Mouse (Mus musculus) MEL (cell line): Measurements from ENCODE around the gene Il23a. TPM values are rescaled to one million over a fixed set of nuclear protein-coding genes. Genes with fewer than 3 reads are reported as not detected.

Experiments used
- DNase-seq: peaks from one replicate; pipeline ENCODE4 v3.0.0; 2011; ENCODE audit warnings: low read depth, low spot score
- H3K27ac ChIP-seq: 2 replicates; pipeline ENCODE4 v1.5.1; 2012; ENCODE audit warnings: low read depth, mild to moderate bottlenecking, control low read depth, low read length, moderate library complexity; ENCODE audit not compliant: control insufficient read depth
- H3K27me3 ChIP-seq, 2 experiments: fragments of 150-350 bp in 1 of 2; sonication (generic) in 1 of 2; 2 replicates each; pipeline ENCODE4 v1.6.1; 2012; ENCODE audit warnings: low read length in 2 of 2, mild to moderate bottlenecking in 2 of 2, improper control_type of control experiment in 1 of 2, moderate library complexity in 1 of 2; ENCODE audit not compliant: insufficient read depth in 2 of 2, control insufficient read depth in 1 of 2
- H3K36me3 ChIP-seq, 2 experiments: 2 replicates each; pipeline ENCODE4 v1.6.1; 2012 to 2014; ENCODE audit warnings: low read length in 2 of 2, improper control_type of control experiment in 1 of 2, inconsistent platforms in 1 of 2, mild to moderate bottlenecking in 1 of 2; ENCODE audit not compliant: insufficient read depth in 2 of 2, control insufficient read depth in 1 of 2
- H3K4me1 ChIP-seq, 2 experiments: fragments of 150-350 bp in 1 of 2; sonication (generic) in 1 of 2; 2 replicates each; pipeline ENCODE4 v1.6.1; 2012; ENCODE audit warnings: low read length in 2 of 2, improper control_type of control experiment in 1 of 2, mild to moderate bottlenecking in 1 of 2; ENCODE audit not compliant: insufficient read depth in 2 of 2, control insufficient read depth in 1 of 2
- H3K4me3 ChIP-seq, 2 experiments: fragments of 150-350 bp in 1 of 2; sonication (generic) in 1 of 2; 2 replicates each; pipeline ENCODE4 v1.5.1; 2012; ENCODE audit warnings: low read depth in 2 of 2, low read length in 2 of 2, mild to moderate bottlenecking in 2 of 2, moderate library complexity in 2 of 2, control low read depth in 1 of 2, improper control_type of control experiment in 1 of 2; ENCODE audit not compliant: control insufficient read depth in 1 of 2, insufficient read depth in 1 of 2
- H3K79me2 ChIP-seq: 2 replicates; pipeline ENCODE4 v1.6.1; 2012; ENCODE audit warnings: mild to moderate bottlenecking, low read length, moderate library complexity; ENCODE audit not compliant: control insufficient read depth, poor library complexity, insufficient read depth
- H3K9ac ChIP-seq: 2 replicates; pipeline ENCODE4 v1.6.1; 2012; ENCODE audit warnings: low read depth, mild to moderate bottlenecking, control low read depth, low read length, moderate library complexity; ENCODE audit not compliant: control insufficient read depth, poor library complexity, severe bottlenecking
- H3K9me3 ChIP-seq: fragments of 150-350 bp; sonication (generic); replicated peaks from 2 replicates; pipeline ENCODE4 v1.6.1; 2012; ENCODE audit warnings: mild to moderate bottlenecking, low read length, improper control_type of control experiment, moderate library complexity; ENCODE audit not compliant: insufficient read depth
- BHLHE40 ChIP-seq: IDR thresholded peaks from 2 replicates; pipeline ENCODE4 v1.6.1; 2012; ENCODE audit warnings: low read depth, mild to moderate bottlenecking, inconsistent platforms, low read length, improper control_type of control experiment, borderline replicate concordance
- CHD2 ChIP-seq: IDR thresholded peaks from 2 replicates; pipeline ENCODE4 v1.6.1; 2011; ENCODE audit warnings: low read length, improper control_type of control experiment
- CTCF ChIP-seq, 3 experiments: IDR thresholded peaks in 2 of 3; conservative IDR thresholded peaks in 1 of 3; 2 replicates each; pipeline ENCODE4 v1.5.1; 2011 to 2012; ENCODE audit warnings: low read length in 3 of 3, low read depth in 2 of 3, mild to moderate bottlenecking in 2 of 3, improper control_type of control experiment in 1 of 3, inconsistent platforms in 1 of 3, mixed read lengths in 1 of 3, moderate library complexity in 1 of 3; ENCODE audit not compliant: control insufficient read depth in 1 of 3, insufficient read depth in 1 of 3, poor library complexity in 1 of 3, severe bottlenecking in 1 of 3
- E2F4 ChIP-seq: IDR thresholded peaks from 2 replicates; pipeline ENCODE4 v1.6.1; 2011; ENCODE audit warnings: low read depth, low read length, improper control_type of control experiment, borderline replicate concordance
- ELF1 ChIP-seq: IDR thresholded peaks from 2 replicates; pipeline ENCODE4 v1.6.1; 2014; ENCODE audit warnings: low read depth, mild to moderate bottlenecking, inconsistent platforms, low read length, improper control_type of control experiment, moderate library complexity
- EP300 ChIP-seq, 2 experiments: IDR thresholded peaks; 2 replicates each; pipeline ENCODE4 v1.6.1; 2011; ENCODE audit warnings: improper control_type of control experiment in 2 of 2, low read length in 2 of 2, low read depth in 1 of 2, mild to moderate bottlenecking in 1 of 2
- ETS1 ChIP-seq: IDR thresholded peaks from 2 replicates; pipeline ENCODE4 v1.6.1; 2012; ENCODE audit warnings: low read depth, mild to moderate bottlenecking, inconsistent platforms, low read length, improper control_type of control experiment, moderate library complexity
- KAT2A ChIP-seq: conservative IDR thresholded peaks from 2 replicates; pipeline ENCODE4 v1.6.1; 2012; ENCODE audit warnings: low read depth, low read length, improper control_type of control experiment, inconsistent platforms
- MAFK ChIP-seq: IDR thresholded peaks from 2 replicates; pipeline ENCODE4 v1.6.1; 2011; ENCODE audit warnings: low read depth, mild to moderate bottlenecking, low read length, improper control_type of control experiment, borderline replicate concordance
- MAX ChIP-seq: IDR thresholded peaks from 2 replicates; pipeline ENCODE4 v1.6.1; 2011; ENCODE audit warnings: low read length, improper control_type of control experiment
- MAZ ChIP-seq: IDR thresholded peaks from 2 replicates; pipeline ENCODE4 v1.6.1; 2012; ENCODE audit warnings: low read depth, mild to moderate bottlenecking, inconsistent platforms, low read length, improper control_type of control experiment
- MEF2A ChIP-seq: IDR thresholded peaks from 2 replicates; pipeline ENCODE4 v1.6.1; 2014; ENCODE audit warnings: low read depth, mild to moderate bottlenecking, inconsistent platforms, low read length, improper control_type of control experiment; ENCODE audit not compliant: poor library complexity, insufficient replicate concordance, severe bottlenecking; ENCODE audit errors: extremely low read depth
- MXI1 ChIP-seq: IDR thresholded peaks from 2 replicates; pipeline ENCODE4 v1.6.1; 2011; ENCODE audit warnings: mild to moderate bottlenecking, low read depth, low read length, improper control_type of control experiment
- MYC ChIP-seq: IDR thresholded peaks from 2 replicates; pipeline ENCODE4 v1.6.1; 2011; ENCODE audit warnings: low read depth, mild to moderate bottlenecking, low read length, improper control_type of control experiment, moderate library complexity
- NELFE ChIP-seq: IDR thresholded peaks from 2 replicates; pipeline ENCODE4 v1.6.1; 2011; ENCODE audit warnings: low read depth, low read length, improper control_type of control experiment
- NRF1 ChIP-seq: IDR thresholded peaks from 2 replicates; pipeline ENCODE4 v1.6.1; 2014; ENCODE audit warnings: low read depth, mild to moderate bottlenecking, inconsistent platforms, low read length, improper control_type of control experiment, moderate library complexity; ENCODE audit not compliant: poor library complexity, insufficient read depth, severe bottlenecking
- POLR2A ChIP-seq, 2 experiments: IDR thresholded peaks; 2 replicates each; pipeline ENCODE4 v1.6.1; 2011 to 2012; ENCODE audit warnings: low read length in 2 of 2, mild to moderate bottlenecking in 2 of 2, control low read depth in 1 of 2, improper control_type of control experiment in 1 of 2, low read depth in 1 of 2, moderate library complexity in 1 of 2; ENCODE audit not compliant: control insufficient read depth in 1 of 2, insufficient read depth in 1 of 2, poor library complexity in 1 of 2
- POLR2AphosphoS2 ChIP-seq: IDR thresholded peaks from 2 replicates; pipeline ENCODE4 v1.6.1; 2011; ENCODE audit warnings: low read length, improper control_type of control experiment
- RAD21 ChIP-seq: IDR thresholded peaks from 2 replicates; pipeline ENCODE4 v1.6.1; 2011; ENCODE audit warnings: mild to moderate bottlenecking, low read depth, low read length, improper control_type of control experiment
- RCOR1 ChIP-seq: IDR thresholded peaks from 2 replicates; pipeline ENCODE4 v1.6.1; 2012; ENCODE audit warnings: low read depth, mild to moderate bottlenecking, inconsistent platforms, low read length, improper control_type of control experiment
- SIN3A ChIP-seq: IDR thresholded peaks from 2 replicates; pipeline ENCODE4 v1.6.1; 2012; ENCODE audit warnings: low read length, improper control_type of control experiment, inconsistent platforms
- TBP ChIP-seq: IDR thresholded peaks from 2 replicates; pipeline ENCODE4 v1.8.0; 2011; ENCODE audit warnings: low read depth, low read length, improper control_type of control experiment
- TCF12 ChIP-seq: IDR thresholded peaks from 2 replicates; pipeline ENCODE4 v1.6.1; 2014; ENCODE audit warnings: low read depth, mild to moderate bottlenecking, inconsistent platforms, low read length, improper control_type of control experiment, moderate library complexity
- UBTF ChIP-seq: IDR thresholded peaks from 2 replicates; pipeline ENCODE4 v1.6.1; 2012; ENCODE audit warnings: low read depth, mild to moderate bottlenecking, inconsistent platforms, low read length, improper control_type of control experiment, moderate library complexity, borderline replicate concordance; ENCODE audit not compliant: insufficient read depth
- USF1 ChIP-seq: IDR thresholded peaks from 2 replicates; pipeline ENCODE4 v1.6.1; 2014; ENCODE audit warnings: low read depth, mild to moderate bottlenecking, inconsistent platforms, low read length, improper control_type of control experiment, moderate library complexity
- USF2 ChIP-seq, 2 experiments: IDR thresholded peaks; 2 replicates each; pipeline ENCODE4 v1.6.1; 2011 to 2012; ENCODE audit warnings: improper control_type of control experiment in 2 of 2, low read length in 2 of 2, borderline replicate concordance in 1 of 2, inconsistent platforms in 1 of 2, low read depth in 1 of 2, mild to moderate bottlenecking in 1 of 2; ENCODE audit not compliant: insufficient read depth in 1 of 2
- ZNF384 ChIP-seq: IDR thresholded peaks from 2 replicates; pipeline ENCODE4 v1.6.1; 2012; ENCODE audit warnings: low read depth, mild to moderate bottlenecking, inconsistent platforms, low read length, improper control_type of control experiment
- polyA plus RNA-seq, 2 experiments: library from polyadenylated mRNA; stranded (reverse) in 1 of 2; unstranded in 1 of 2; fragments of >175 nt in 1 of 2; fragments of >200 nt in 1 of 2; gene quantifications; 2 replicates each; pipeline versions ENCODE4 v1.2.1 to v1.2.4; 2012; ENCODE audit warnings: low replicate concordance in 2 of 2, low read depth in 1 of 2; ENCODE audit not compliant: insufficient read length in 2 of 2, insufficient read depth in 1 of 2, missing spikeins in 1 of 2
- total RNA-seq: library from RNA; depleted of rRNA; stranded (reverse); fragments of 300-350 nt; gene quantifications from 2 replicates; pipeline ENCODE4 v1.2.3, GENCODE M21; 2012

Il23a gene
- total and polyA plus RNA-seq, 3 experiments, result 0.12 to 0.29 TPM; not detected in 1

GRCm38 (mm10) chr10:128250565-128250964 lies 48.0 kb downstream of the Il23a start:
- DNase-seq, result no peak
- Histone ChIP-seq H3K36me3 (peaks cover 0 to 5% of the 10 kb centered on the region in 2 experiments; a peak in 2 of 4 replicates), H3K9ac (no peak overlapping the region), H3K79me2 (no peaks in the 10 kb centered on the region), H3K27me3 (no peaks in the 10 kb centered on the region), H3K9me3 (no peaks in the 10 kb centered on the region), H3K4me1 (no peaks in the 10 kb centered on the region), H3K4me3 (no peak overlapping the region), H3K27ac (no peak overlapping the region)
- no peak for TF ChIP-seq ZNF384
- no peak for TF ChIP-seq CHD2
- no peak for TF ChIP-seq USF2 (IDR thresholded peaks at IDR 0.05; ENCODE audit: borderline replicate concordance in 1 of 2, insufficient read depth in 1 of 2, low read depth in 1 of 2, low read length in 2 of 2)
- TF ChIP-seq MYC, result no peak
- no peak for TF ChIP-seq TBP
- no peak for TF ChIP-seq RAD21
- TF ChIP-seq MAFK, result no peak
- TF ChIP-seq MAX, result no peak
- TF ChIP-seq MAZ, result no peak
- TF ChIP-seq TCF12, result no peak
- no peak for TF ChIP-seq ELF1
- TF ChIP-seq RCOR1, result no peak
- no peak for TF ChIP-seq ETS1
- TF ChIP-seq POLR2AphosphoS2, result no peak
- no peak for TF ChIP-seq MEF2A
- no peak for TF ChIP-seq SIN3A
- TF ChIP-seq BHLHE40, result no peak

GRCm38 (mm10) chr10:128247020-128247732 lies 51.4 kb downstream of the Il23a start:
- TF ChIP-seq ETS1, result no peak
- TF ChIP-seq MAX, result no peak
- no peak for TF ChIP-seq EP300 (IDR thresholded peaks at IDR 0.05; ENCODE audit: low read depth in 1 of 2, low read length in 2 of 2)
- no peak for TF ChIP-seq MAFK
- TF ChIP-seq SIN3A, result no peak
- TF ChIP-seq CTCF (IDR thresholded peaks at IDR 0.05 in 2 of 3, conservative IDR thresholded peaks at IDR 0.05 in 1 of 3; ENCODE audit: control insufficient read depth in 1 of 3, insufficient read depth in 1 of 3, low read depth in 2 of 3, low read length in 3 of 3, poor library complexity in 1 of 3, severe bottlenecking in 1 of 3), result no peak
- no peak for TF ChIP-seq TCF12
- TF ChIP-seq POLR2A (IDR thresholded peaks at IDR 0.05; ENCODE audit: control insufficient read depth in 1 of 2, insufficient read depth in 1 of 2, low read depth in 1 of 2, low read length in 2 of 2, poor library complexity in 1 of 2), result no peak
- no peak for TF ChIP-seq MEF2A
- TF ChIP-seq KAT2A, result no peak
- no peak for TF ChIP-seq USF1
- no peak for TF ChIP-seq UBTF
- no peak for TF ChIP-seq RCOR1
- no peak for TF ChIP-seq BHLHE40
- no peak for TF ChIP-seq MAZ
- no peak for TF ChIP-seq TBP
- no peak for TF ChIP-seq E2F4
- TF ChIP-seq MXI1, result no peak
- no peak for TF ChIP-seq NRF1
- TF ChIP-seq NELFE, result no peak
- H3K4me1 ChIP-seq, result no peaks in the 10 kb centered on the region
- H3K79me2 ChIP-seq, result no peaks in the 10 kb centered on the region
- no peak overlapping the region for H3K4me3 ChIP-seq
- peaks cover 0 to 7% of the 10 kb centered on the region in 2 experiments; a peak in 2 of 4 replicates for H3K36me3 ChIP-seq
- no peak overlapping the region for H3K9ac ChIP-seq
- H3K9me3 ChIP-seq, result no peaks in the 10 kb centered on the region
- no peak overlapping the region for H3K27ac ChIP-seq
- DNase-seq, result no peak
- no peaks in the 10 kb centered on the region for H3K27me3 ChIP-seq
